Mouse (Mus musculus) MEL (cell line): ENCODE results near the gene Rab5a.

Experiments
- CTCF ChIP-seq, 3 experiments: IDR thresholded peaks in 2 of 3; conservative IDR thresholded peaks in 1 of 3; 2 replicates each; pipeline ENCODE4 v1.5.1; 2011 to 2012; ENCODE audit warnings: low read length in 3 of 3, low read depth in 2 of 3, mild to moderate bottlenecking in 2 of 3, improper control_type of control experiment in 1 of 3, inconsistent platforms in 1 of 3, mixed read lengths in 1 of 3, moderate library complexity in 1 of 3; ENCODE audit not compliant: control insufficient read depth in 1 of 3, insufficient read depth in 1 of 3, poor library complexity in 1 of 3, severe bottlenecking in 1 of 3
- MAZ ChIP-seq: IDR thresholded peaks from 2 replicates; pipeline ENCODE4 v1.6.1; 2012; ENCODE audit warnings: low read depth, mild to moderate bottlenecking, inconsistent platforms, low read length, improper control_type of control experiment
- POLR2AphosphoS2 ChIP-seq: IDR thresholded peaks from 2 replicates; pipeline ENCODE4 v1.6.1; 2011; ENCODE audit warnings: low read length, improper control_type of control experiment
- USF1 ChIP-seq: IDR thresholded peaks from 2 replicates; pipeline ENCODE4 v1.6.1; 2014; ENCODE audit warnings: low read depth, mild to moderate bottlenecking, inconsistent platforms, low read length, improper control_type of control experiment, moderate library complexity

GRCm38 (mm10) chr17:53468697-53469096, 10.3 kb upstream of the Rab5a start:
- no peak for TF ChIP-seq MAZ
- TF ChIP-seq POLR2AphosphoS2: no peak
- no peak for TF ChIP-seq CTCF (IDR thresholded peaks at IDR 0.05 in 2 of 3, conservative IDR thresholded peaks at IDR 0.05 in 1 of 3; ENCODE audit: control insufficient read depth in 1 of 3, insufficient read depth in 1 of 3, low read depth in 2 of 3, low read length in 3 of 3, poor library complexity in 1 of 3, severe bottlenecking in 1 of 3)
- TF ChIP-seq USF1: no peak
